Mouse (Mus musculus) B cell, adult 2 months (primary cell): ENCODE measurements around the gene Hist1h2af.
"Not testable (repeated sequence)": the region's sequence is repeated elsewhere in the genome, so short reads cannot be mapped to it uniquely, and the experiment has no call there.

ENCODE experiments used
- DNase-seq, 2 experiments: peaks; one replicate each; pipeline ENCODE4 v3.0.0; 2022

Gene Hist1h2af

GRCm38 (mm10) chr13:23535137-23536075 is 1.7 kb downstream of the Hist1h2af start, which contains the start of gene Hist1h3g:
TSS of gene Hist1h3g (plus strand) at chr13:23535422.
- peak; percentile 81 to 85 for DNase-seq

- DNase-seq = no peak
These were observed 2.5 kb downstream of the Hist1h2af start for GRCm38 (mm10) chr13:23536076-23536822.

- DNase-seq = no peak
These were observed 3.5 kb downstream of the Hist1h2af start for GRCm38 (mm10) chr13:23537006-23537710.

GRCm38 (mm10) chr13:23538249-23538648 is 4.5 kb downstream of the Hist1h2af start:
- no peak for DNase-seq

- DNase-seq = not testable (repeated sequence)
These were observed 6.1 kb downstream of the Hist1h2af start for GRCm38 (mm10) chr13:23539821-23540220.

- no peak for DNase-seq
These were observed 7.8 kb downstream of the Hist1h2af start for GRCm38 (mm10) chr13:23541497-23541896.

GRCm38 (mm10) chr13:23542225-23542980 is 8.7 kb downstream of the Hist1h2af start:
- DNase-seq = not testable (repeated sequence)

- peak; percentile 74 for DNase-seq
These were observed 9.4 kb downstream of the Hist1h2af start, which contains the start of gene Hist1h2bh for GRCm38 (mm10) chr13:23542999-23543607. TSS of gene Hist1h2bh (minus strand) at chr13:23543392.

GRCm38 (mm10) chr13:23543965-23544786 is 10.5 kb downstream of the Hist1h2af start, which contains the start of gene Hist1h3f:
TSS of gene Hist1h3f (plus strand) at chr13:23544052.
- peak; percentile 86 to 88 for DNase-seq

- DNase-seq = not testable (repeated sequence)
These were observed 11.0 kb downstream of the Hist1h2af start for GRCm38 (mm10) chr13:23544787-23545120.

- DNase-seq = no peak
These were observed 13.0 kb downstream of the Hist1h2af start for GRCm38 (mm10) chr13:23546694-23547093.

- DNase-seq = no peak
These were observed 17.0 kb downstream of the Hist1h2af start for GRCm38 (mm10) chr13:23550761-23551145.

GRCm38 (mm10) chr13:23551146-23551834 is 17.6 kb downstream of the Hist1h2af start, which contains the start of gene Hist1h4f:
TSS of gene Hist1h4f (minus strand) at chr13:23551648.
- peak; percentile 84 to 87 for DNase-seq

- DNase-seq = no peak
These were observed 18.5 kb downstream of the Hist1h2af start for GRCm38 (mm10) chr13:23551931-23552914.

GRCm38 (mm10) chr13:23552962-23553361 is 19.3 kb downstream of the Hist1h2af start, which contains the start of gene Hist1h1d:
TSS of gene Hist1h1d (plus strand) at chr13:23553262.
- no peak for DNase-seq

GRCm38 (mm10) chr13:23554393-23554792 is 20.7 kb downstream of the Hist1h2af start:
- DNase-seq = no peak

- peak; percentile 75 to 77 for DNase-seq
These were observed 21.5 kb downstream of the Hist1h2af start for GRCm38 (mm10) chr13:23554925-23555838.
